Comparison of ENCODE assay signal across 9 mouse cellular contexts in the genomic region with DNA sequence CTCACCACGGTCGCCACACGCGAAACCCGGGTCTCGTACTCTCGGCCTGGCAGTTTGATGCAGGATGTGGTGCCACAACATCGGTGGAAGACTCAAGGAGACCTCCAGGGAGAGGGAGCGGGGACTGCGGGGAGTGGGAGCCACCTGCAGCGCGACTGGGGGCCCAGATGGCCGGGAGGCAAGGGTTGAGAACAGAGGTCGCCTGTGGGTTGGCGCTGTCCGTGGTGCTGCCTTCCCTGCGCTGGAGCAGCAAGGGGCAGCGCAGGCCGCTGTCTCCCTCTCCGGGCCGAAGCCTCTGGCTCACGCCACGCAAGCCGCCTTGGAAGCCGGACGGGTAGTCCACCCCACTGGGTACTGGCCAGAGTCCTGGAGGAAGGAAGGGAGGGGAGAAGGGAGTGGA. TPM values are rescaled to one million over a fixed set of nuclear protein-coding genes. Genes with fewer than 3 reads are reported as not detected.
DNase-seq lines count a peak whose midpoint lies in the region; ATAC-seq lines count a peak whose summit lies in the region.
"Had no signal": no experiment of that assay in that cellular context is flagged by ENCODE, and none has a peak within 500 bp of the region (broad histone marks: within the 10 kb centered on the region; RNA-seq: fewer than 3 reads in every experiment).

No protein-coding gene starts in this region.

- H3K9me3 ChIP-seq in ES-E14 (ENCODE audit: control insufficient read depth, insufficient read depth, low read depth, low read length): no peaks in the 10 kb centered on the region
- peaks cover 3% of the 10 kb centered on the region; the same call in 1 of the 2 replicates for H3K9me3 ChIP-seq in embryonic facial prominence, embryonic 12.5 days
- no peaks in the 10 kb centered on the region for H3K9me3 ChIP-seq in hindbrain, embryonic 12.5 days (replicated peaks)
- H3K9me3 ChIP-seq in liver, embryonic 11.5 days (ENCODE audit: control insufficient read depth, low read length): no peaks in the 10 kb centered on the region
- no peaks in the 10 kb centered on the region for H3K9me3 ChIP-seq in neural tube, embryonic 11.5 days (ENCODE audit: control insufficient read depth, low read length)
- H3K9me3 ChIP-seq: liver, embryonic 15.5 days had no signal

- peaks cover 94% of the 10 kb centered on the region for H3K27me3 ChIP-seq in embryonic facial prominence, embryonic 12.5 days
- H3K27me3 ChIP-seq in hindbrain, embryonic 12.5 days: peaks cover 96% of the 10 kb centered on the region
- peaks cover 92% of the 10 kb centered on the region for H3K27me3 ChIP-seq in liver, embryonic 11.5 days (replicated peaks; ENCODE audit: control insufficient read depth, insufficient read depth, low read length)
- H3K27me3 ChIP-seq in neural tube, embryonic 11.5 days (ENCODE audit: control insufficient read depth, insufficient read depth, low read length): peaks cover 90% of the 10 kb centered on the region

- H3K9ac ChIP-seq in ES-E14 (ENCODE audit: insufficient read depth, low read depth, low read length, poor library complexity, severe bottlenecking): no peak overlapping the region
- no peak overlapping the region for H3K9ac ChIP-seq in embryonic facial prominence, embryonic 12.5 days
- H3K9ac ChIP-seq in hindbrain, embryonic 12.5 days: 0 out of 2 replicates have a peak overlapping the region, but pooled peaks have one; percentile 2
- no peak overlapping the region for H3K9ac ChIP-seq in liver, embryonic 11.5 days (ENCODE audit: low read depth, low read length)
- H3K9ac ChIP-seq in neural tube, embryonic 11.5 days (ENCODE audit: low read length): peak overlapping the region; percentile 10; the same call in 1 of the 2 replicates
- H3K9ac ChIP-seq: liver, embryonic 15.5 days had no signal

- peak overlapping the region; percentile 38 for H3K4me2 ChIP-seq in embryonic facial prominence, embryonic 12.5 days (replicated peaks)
- H3K4me2 ChIP-seq in hindbrain, embryonic 12.5 days (replicated peaks): peak overlapping the region; percentile 52
- peak overlapping the region; percentile 16; the same call in 1 of the 2 replicates for H3K4me2 ChIP-seq in liver, embryonic 11.5 days
- peak overlapping the region; percentile 44 for H3K4me2 ChIP-seq in neural tube, embryonic 11.5 days (ENCODE audit: low read depth)

- 5% methylated on average over 26 of the region's 26 CpGs for WGBS in embryonic facial prominence, embryonic 12.5 days
- 2% methylated on average over 26 of the region's 26 CpGs for WGBS in hindbrain, embryonic 12.5 days
- 7% methylated on average over 26 of the region's 26 CpGs for WGBS in liver, embryonic 11.5 days
- WGBS in neural tube, embryonic 11.5 days: 4% methylated on average over 26 of the region's 26 CpGs

- no peak for ATAC-seq in embryonic facial prominence, embryonic 12.5 days (ENCODE audit: insufficient number of reproducible peaks, insufficient read depth, low FRiP score, low TSS enrichment)
- no peak for ATAC-seq in hindbrain, embryonic 12.5 days (ENCODE audit: low FRiP score)
- no peak for ATAC-seq in liver, embryonic 11.5 days (replicated peaks; ENCODE audit: low FRiP score)
- no peak for ATAC-seq in neural tube, embryonic 11.5 days (ENCODE audit: insufficient read depth, low FRiP score, low TSS enrichment)
- no peak for ATAC-seq in activated CD4-positive, CD25-positive, alpha-beta regulatory T cell, adult 4 months

- peak overlapping the region; percentile 44 to 63; a peak in 3 of 4 replicates for H3K4me3 ChIP-seq in ES-E14 (ENCODE audit: insufficient read depth in 1 of 2, low read depth in 1 of 2, low read length in 2 of 2, poor library complexity in 1 of 2, severe bottlenecking in 1 of 2)
- H3K4me3 ChIP-seq in embryonic facial prominence, embryonic 12.5 days: 0 out of 2 replicates have a peak overlapping the region, but pooled peaks have one; percentile 1
- H3K4me3 ChIP-seq in hindbrain, embryonic 12.5 days: peak overlapping the region; percentile 23; the same call in 1 of the 2 replicates
- H3K4me3 ChIP-seq in liver, embryonic 11.5 days (ENCODE audit: low read depth, low read length): no peak overlapping the region
- peak overlapping the region; percentile 26; the same call in 1 of the 2 replicates for H3K4me3 ChIP-seq in neural tube, embryonic 11.5 days (ENCODE audit: low read depth, low read length)

- peaks cover 7 to 37% of the 10 kb centered on the region in 2 experiments; a peak in 2 of 4 replicates for H3K4me1 ChIP-seq in ES-E14 (ENCODE audit: control insufficient read depth in 2 of 2, insufficient read depth in 2 of 2, low read length in 2 of 2, poor library complexity in 1 of 2)
- peaks cover 27% of the 10 kb centered on the region for H3K4me1 ChIP-seq in embryonic facial prominence, embryonic 12.5 days
- peaks cover 59% of the 10 kb centered on the region for H3K4me1 ChIP-seq in hindbrain, embryonic 12.5 days
- peaks cover 19% of the 10 kb centered on the region for H3K4me1 ChIP-seq in liver, embryonic 11.5 days (replicated peaks; ENCODE audit: control insufficient read depth, insufficient read depth, low read length)
- peaks cover 47% of the 10 kb centered on the region for H3K4me1 ChIP-seq in neural tube, embryonic 11.5 days (ENCODE audit: control insufficient read depth, insufficient read depth, low read length)

- in situ Hi-C loops in ES-E14 (cut with MboI; ENCODE audit: low sequenced_read_pairs in 2 of 2, unreplicated experiment in 2 of 2): no loop called here

- peak; percentile 34 for DNase-seq in 3T3-L1 (ENCODE audit: low read depth, low spot score)
- DNase-seq in ES-E14 (ENCODE audit: low read depth, low spot score): peak; percentile 53
- DNase-seq in liver, embryonic 11.5 days (ENCODE audit: low spot score): peak; percentile 73
- peak; percentile 75 for DNase-seq in neural tube, embryonic 11.5 days (ENCODE audit: low spot score)
- DNase-seq in cerebellum, postnatal 36 days: no peak

- H3K27ac ChIP-seq in ES-E14 (ENCODE audit: insufficient read depth, low read depth, low read length, poor library complexity, severe bottlenecking): no peak overlapping the region
- H3K27ac ChIP-seq in embryonic facial prominence, embryonic 12.5 days: no peak overlapping the region
- H3K27ac ChIP-seq in hindbrain, embryonic 12.5 days: no peak overlapping the region
- no peak overlapping the region for H3K27ac ChIP-seq in liver, embryonic 11.5 days (ENCODE audit: low read depth, low read length)
- H3K27ac ChIP-seq in neural tube, embryonic 11.5 days (ENCODE audit: low read depth, low read length): no peak overlapping the region
- H3K27ac ChIP-seq: liver, embryonic 15.5 days had no signal

- no peaks in the 10 kb centered on the region for H3K36me3 ChIP-seq in ES-E14 (ENCODE audit: control insufficient read depth, insufficient read depth, low read length, poor library complexity, severe bottlenecking)
- no peaks in the 10 kb centered on the region for H3K36me3 ChIP-seq in embryonic facial prominence, embryonic 12.5 days
- H3K36me3 ChIP-seq in hindbrain, embryonic 12.5 days: no peaks in the 10 kb centered on the region
- no peaks in the 10 kb centered on the region for H3K36me3 ChIP-seq in liver, embryonic 11.5 days (ENCODE audit: control insufficient read depth, insufficient read depth, low read length)
- no peaks in the 10 kb centered on the region for H3K36me3 ChIP-seq in neural tube, embryonic 11.5 days (ENCODE audit: control insufficient read depth, insufficient read depth, low read length)
- H3K36me3 ChIP-seq: liver, embryonic 15.5 days had no signal

RNA-seq across cellular contexts. Expression of a gene that starts 4.6 kb away (rescaled TPM):
- 0.58 and 1.1 TPM in 2 replicates for total RNA-seq in ES-E14 (2012; rRNA removed)
- polyA plus RNA-seq in embryonic facial prominence, embryonic 12.5 days (2016; fragmentation: Nextera tagmentation; extraction: Ambion mirVana): 0.09 TPM in 1 of 2 replicates, not detected in the other
- 1.2 and 2.1 TPM in 2 replicates for polyA plus RNA-seq in hindbrain, embryonic 12.5 days (2016; fragmentation: Nextera tagmentation; extraction: Ambion mirVana)
- not detected in 2 replicates for polyA plus RNA-seq in liver, embryonic 11.5 days (2014; fragmentation: Nextera tagmentation; extraction: Ambion mirVana)
- 1.6 and 2.3 TPM in 2 replicates for polyA plus RNA-seq in neural tube, embryonic 11.5 days (2014; fragmentation: Nextera tagmentation; extraction: Ambion mirVana)
- not detected for polyA plus RNA-seq in activated CD4-positive, CD25-positive, alpha-beta regulatory T cell, adult 4 months (2017; shearing (Covaris generic))
- polyA plus RNA-seq: liver, embryonic 15.5 days had no signal

RNA-seq across cellular contexts. Expression of a gene that starts 10.1 kb away (rescaled TPM):
- 47.7 and 61.4 TPM in 2 replicates for total RNA-seq in ES-E14 (2012; rRNA removed)
- 30.3 and 33.4 TPM in 2 replicates for polyA plus RNA-seq in embryonic facial prominence, embryonic 12.5 days (2016; fragmentation: Nextera tagmentation; extraction: Ambion mirVana)
- polyA plus RNA-seq in hindbrain, embryonic 12.5 days (2016; fragmentation: Nextera tagmentation; extraction: Ambion mirVana): 25.3 and 25.6 TPM in 2 replicates
- polyA plus RNA-seq in liver, embryonic 11.5 days (2014; fragmentation: Nextera tagmentation; extraction: Ambion mirVana): 20.6 and 21.1 TPM in 2 replicates
- polyA plus RNA-seq in neural tube, embryonic 11.5 days (2014; fragmentation: Nextera tagmentation; extraction: Ambion mirVana): 27.1 and 31.3 TPM in 2 replicates
- 1 to 10 TPM; 7.2 to 7.7 TPM for polyA plus RNA-seq in activated CD4-positive, CD25-positive, alpha-beta regulatory T cell, adult 4 months (2017; shearing (Covaris generic))

RNA-seq across cellular contexts. Expression of a gene that starts 12.9 kb away (rescaled TPM):
- 5.1 and 7.2 TPM in 2 replicates for total RNA-seq in ES-E14 (2012; rRNA removed)
- 9.7 and 10.6 TPM in 2 replicates for polyA plus RNA-seq in embryonic facial prominence, embryonic 12.5 days (2016; fragmentation: Nextera tagmentation; extraction: Ambion mirVana)
- polyA plus RNA-seq in hindbrain, embryonic 12.5 days (2016; fragmentation: Nextera tagmentation; extraction: Ambion mirVana): 13.1 and 16.2 TPM in 2 replicates
- 1.9 and 2.2 TPM in 2 replicates for polyA plus RNA-seq in liver, embryonic 11.5 days (2014; fragmentation: Nextera tagmentation; extraction: Ambion mirVana)
- 8.3 and 8.9 TPM in 2 replicates for polyA plus RNA-seq in neural tube, embryonic 11.5 days (2014; fragmentation: Nextera tagmentation; extraction: Ambion mirVana)
- not detected for polyA plus RNA-seq in activated CD4-positive, CD25-positive, alpha-beta regulatory T cell, adult 4 months (2017; shearing (Covaris generic))

RNA-seq across cellular contexts. Expression of a gene that starts 31.9 kb away (rescaled TPM):
- total RNA-seq in ES-E14 (2012; rRNA removed): 4.6 and 9.0 TPM in 2 replicates
- 1.0 and 2.3 TPM in 2 replicates for polyA plus RNA-seq in embryonic facial prominence, embryonic 12.5 days (2016; fragmentation: Nextera tagmentation; extraction: Ambion mirVana)
- polyA plus RNA-seq in hindbrain, embryonic 12.5 days (2016; fragmentation: Nextera tagmentation; extraction: Ambion mirVana): 2.5 and 3.8 TPM in 2 replicates
- polyA plus RNA-seq in liver, embryonic 11.5 days (2014; fragmentation: Nextera tagmentation; extraction: Ambion mirVana): 0.53 and 0.97 TPM in 2 replicates
- 2.1 and 2.2 TPM in 2 replicates for polyA plus RNA-seq in neural tube, embryonic 11.5 days (2014; fragmentation: Nextera tagmentation; extraction: Ambion mirVana)
- polyA plus RNA-seq in activated CD4-positive, CD25-positive, alpha-beta regulatory T cell, adult 4 months (2017; shearing (Covaris generic)): not detected

RNA-seq across cellular contexts. Expression of a gene that starts 38.7 kb away (rescaled TPM):
- total RNA-seq in ES-E14 (2012; rRNA removed): 1,269 and 1,458 TPM in 2 replicates
- polyA plus RNA-seq in embryonic facial prominence, embryonic 12.5 days (2016; fragmentation: Nextera tagmentation; extraction: Ambion mirVana): 395 and 396 TPM in 2 replicates
- polyA plus RNA-seq in hindbrain, embryonic 12.5 days (2016; fragmentation: Nextera tagmentation; extraction: Ambion mirVana): 257 and 282 TPM in 2 replicates
- polyA plus RNA-seq in liver, embryonic 11.5 days (2014; fragmentation: Nextera tagmentation; extraction: Ambion mirVana): 546 and 596 TPM in 2 replicates
- 311 and 312 TPM in 2 replicates for polyA plus RNA-seq in neural tube, embryonic 11.5 days (2014; fragmentation: Nextera tagmentation; extraction: Ambion mirVana)
- polyA plus RNA-seq in activated CD4-positive, CD25-positive, alpha-beta regulatory T cell, adult 4 months (2017; shearing (Covaris generic)): 1,000 to 10,000 TPM; 1,059 to 1,071 TPM

Comparison
In these comparisons a context has a peak if more than half of its experiments do, and no peak if none do; other contexts are left out.
1. DNase-seq: peak in 3T3-L1 (single experiment), ES-E14 (single experiment), liver, embryonic 11.5 days (single experiment) and neural tube, embryonic 11.5 days (single experiment); none in cerebellum, postnatal 36 days (0 of 2).
2. H3K9ac ChIP-seq: peak in hindbrain, embryonic 12.5 days (single experiment) and neural tube, embryonic 11.5 days (single experiment); none in ES-E14 (single experiment), embryonic facial prominence, embryonic 12.5 days (single experiment) and liver, embryonic 11.5 days (single experiment).
3. Peak in every context shown above with its lines, with median percentiles within 50 percentile points of each other: H3K4me2 ChIP-seq.